Mouse (Mus musculus) hindbrain, embryonic 11.5 days (tissue): ENCODE measurements around the gene Frem1. TPM values are rescaled to one million over a fixed set of nuclear protein-coding genes. Genes with fewer than 3 reads are reported as not detected.

Experiments
- ATAC-seq: fragments of 200-750 bp; cut with Nextera tagmentation; 2 replicates; pipeline ENCODE4 v1.8.0; 2017; ENCODE audit warnings: mild to moderate bottlenecking, moderate TSS enrichment, moderate library complexity; ENCODE audit not compliant: low FRiP score
- DNase-seq: peaks from one replicate; pipeline ENCODE4 v3.0.0-alpha.2; 2015; ENCODE audit warnings: low spot score
- H3K27ac ChIP-seq: fragments of 300-500 bp; sonication (generic); 2 replicates; pipeline ENCODE4 v1.5.1; 2014; ENCODE audit warnings: mild to moderate bottlenecking, low read depth, low read length
- H3K27me3 ChIP-seq: fragments of 300-500 bp; sonication (generic); 2 replicates; pipeline ENCODE4 v1.6.1; 2014; ENCODE audit warnings: mild to moderate bottlenecking, low read length, moderate library complexity, mixed read lengths; ENCODE audit not compliant: control insufficient read depth, insufficient read depth
- H3K36me3 ChIP-seq: fragments of 300-500 bp; sonication (generic); 2 replicates; pipeline ENCODE4 v1.6.1; 2014; ENCODE audit warnings: mild to moderate bottlenecking, low read length, moderate library complexity, mixed read lengths; ENCODE audit not compliant: control insufficient read depth, insufficient read depth
- H3K4me1 ChIP-seq: fragments of 300-500 bp; sonication (generic); replicated peaks from 2 replicates; pipeline ENCODE4 v1.6.1; 2014; ENCODE audit warnings: low read length, mixed read lengths; ENCODE audit not compliant: control insufficient read depth, insufficient read depth
- H3K4me2 ChIP-seq: fragments of 300-500 bp; sonication (generic); replicated peaks from 2 replicates; pipeline ENCODE4 v1.6.1; 2014; ENCODE audit warnings: mild to moderate bottlenecking, low read depth, low read length
- H3K4me3 ChIP-seq: fragments of 300-500 bp; sonication (generic); 2 replicates; pipeline ENCODE4 v1.5.1; 2014; ENCODE audit warnings: low read depth, low read length
- H3K9ac ChIP-seq: fragments of 300-500 bp; sonication (generic); 2 replicates; pipeline ENCODE4 v1.6.1; 2014; ENCODE audit warnings: low read depth, low read length
- H3K9me3 ChIP-seq: fragments of 300-500 bp; sonication (generic); 2 replicates; pipeline ENCODE4 v1.6.1; 2016; ENCODE audit warnings: low read length; ENCODE audit not compliant: control insufficient read depth
- WGBS: fragments of 180-500 bp; shearing (Covaris S2); extraction: QIAGEN DNeasy Blood & Tissue Kit; methylation state at CpG from one replicate; pipeline ENCODE4 v1.1.7; 2014; 5-methylcytosine and 5-hydroxymethylcytosine counted together
- polyA plus RNA-seq: library from polyadenylated mRNA; unstranded; fragments of >200 nt; fragmentation: Nextera tagmentation; extraction: Ambion mirVana; gene quantifications from 2 replicates; pipeline ENCODE4 v1.2.1, GENCODE M21; 2014

Gene Frem1
- polyA plus RNA-seq, 1 experiment from 2014 or later, result 6.4 TPM

GRCm38 (mm10) chr4:82930079-82930478 is 122.1 kb downstream of the Frem1 start:
- WGBS, result 91% methylated on average over 5 of the region's 5 CpGs
- no peaks in the 10 kb centered on the region for H3K27me3 ChIP-seq
- no peak overlapping the region for H3K4me3 ChIP-seq
- no peaks in the 10 kb centered on the region for H3K9me3 ChIP-seq
- no peaks in the 10 kb centered on the region for H3K36me3 ChIP-seq
- no peak for ATAC-seq
- H3K4me2 ChIP-seq, result no peak overlapping the region
- DNase-seq, result no peak
- H3K27ac ChIP-seq, result no peak overlapping the region
- H3K4me1 ChIP-seq, result no peaks in the 10 kb centered on the region
- no peak overlapping the region for H3K9ac ChIP-seq

GRCm38 (mm10) chr4:82921962-82922361 is 130.2 kb downstream of the Frem1 start:
- no peaks in the 10 kb centered on the region for H3K9me3 ChIP-seq
- no peak for ATAC-seq
- no peak for DNase-seq
- no peaks in the 10 kb centered on the region for H3K27me3 ChIP-seq
- no peak overlapping the region for H3K4me3 ChIP-seq
- no peak overlapping the region for H3K9ac ChIP-seq
- H3K4me1 ChIP-seq, result no peaks in the 10 kb centered on the region
- H3K36me3 ChIP-seq, result no peaks in the 10 kb centered on the region
- H3K4me2 ChIP-seq, result no peak overlapping the region
- H3K27ac ChIP-seq, result no peak overlapping the region
- 85% methylated on average over 4 of the region's 4 CpGs for WGBS

GRCm38 (mm10) chr4:82918625-82919024 is 133.5 kb downstream of the Frem1 start:
- Histone ChIP-seq H3K4me2 (no peak overlapping the region), H3K4me3 (no peak overlapping the region), H3K36me3 (no peaks in the 10 kb centered on the region), H3K27ac (no peak overlapping the region), H3K9me3 (no peaks in the 10 kb centered on the region), H3K4me1 (0 out of 2 replicates have a peak, but pooled peaks cover 3% of the 10 kb centered on the region), H3K9ac (no peak overlapping the region), H3K27me3 (no peaks in the 10 kb centered on the region)
- ATAC-seq, result no peak
- 72% methylated on average over 2 of the region's 2 CpGs for WGBS
- no peak for DNase-seq

- peak overlapping the region; percentile 14; the same call in 1 of the 2 replicates for H3K4me2 ChIP-seq
- no peak overlapping the region for H3K9ac ChIP-seq
- peak; percentile 19 for DNase-seq
- H3K9me3 ChIP-seq, result no peaks in the 10 kb centered on the region
- 32% methylated on average over 5 of the region's 5 CpGs for WGBS
- peak; percentile 66; the same call in 1 of the 2 replicates for ATAC-seq
- peak overlapping the region; percentile 49; the same call in 1 of the 2 replicates for H3K27ac ChIP-seq
- H3K4me1 ChIP-seq, result 0 out of 2 replicates have a peak, but pooled peaks cover 3% of the 10 kb centered on the region
- H3K27me3 ChIP-seq, result no peaks in the 10 kb centered on the region
- H3K4me3 ChIP-seq, result no peak overlapping the region
- no peaks in the 10 kb centered on the region for H3K36me3 ChIP-seq
Measured at GRCm38 (mm10) chr4:82916678-82917050, 135.5 kb downstream of the Frem1 start.

GRCm38 (mm10) chr4:82916003-82916677 is 136.0 kb downstream of the Frem1 start:
- no peaks in the 10 kb centered on the region for H3K36me3 ChIP-seq
- H3K4me1 ChIP-seq, result 0 out of 2 replicates have a peak, but pooled peaks cover 3% of the 10 kb centered on the region
- no peaks in the 10 kb centered on the region for H3K9me3 ChIP-seq
- 36% methylated on average over 14 of the region's 14 CpGs for whole genome bisulfite sequencing
- H3K27ac ChIP-seq, result peak overlapping the region; percentile 49; the same call in 1 of the 2 replicates
- H3K27me3 ChIP-seq, result no peaks in the 10 kb centered on the region
- DNase-seq (peak; percentile 30), ATAC-seq (peak; percentile 50; the same call in 1 of the 2 replicates)
- 0 out of 2 replicates have a peak overlapping the region, but pooled peaks have one; percentile 25 for H3K9ac ChIP-seq
- peak overlapping the region; percentile 14; the same call in 1 of the 2 replicates for H3K4me2 ChIP-seq
- no peak overlapping the region for H3K4me3 ChIP-seq

GRCm38 (mm10) chr4:82915576-82915975 is 136.6 kb downstream of the Frem1 start:
- Histone ChIP-seq H3K4me1 (0 out of 2 replicates have a peak, but pooled peaks cover 3% of the 10 kb centered on the region), H3K27ac (peak overlapping the region; percentile 49; the same call in 1 of the 2 replicates), H3K4me2 (no peak overlapping the region), H3K36me3 (no peaks in the 10 kb centered on the region), H3K9me3 (no peaks in the 10 kb centered on the region), H3K4me3 (no peak overlapping the region), H3K27me3 (no peaks in the 10 kb centered on the region), H3K9ac (no peak overlapping the region)
- DNase-seq (no peak), ATAC-seq (no peak)
- 66% methylated on average over 7 of the region's 7 CpGs for WGBS

GRCm38 (mm10) chr4:82914601-82915143 is 137.5 kb downstream of the Frem1 start:
- WGBS, result 80% methylated on average over 11 of the region's 11 CpGs
- Histone ChIP-seq H3K9ac (no peak overlapping the region), H3K4me3 (no peak overlapping the region), H3K9me3 (no peaks in the 10 kb centered on the region), H3K36me3 (no peaks in the 10 kb centered on the region), H3K27me3 (no peaks in the 10 kb centered on the region), H3K27ac (no peak overlapping the region), H3K4me1 (0 out of 2 replicates have a peak, but pooled peaks cover 3% of the 10 kb centered on the region), H3K4me2 (no peak overlapping the region)
- no peak for ATAC-seq
- no peak for DNase-seq

- no peak for ATAC-seq
- Histone ChIP-seq H3K9me3 (no peaks in the 10 kb centered on the region), H3K4me2 (no peak overlapping the region), H3K9ac (no peak overlapping the region), H3K4me1 (no peaks in the 10 kb centered on the region), H3K4me3 (no peak overlapping the region), H3K27ac (no peak overlapping the region), H3K27me3 (no peaks in the 10 kb centered on the region), H3K36me3 (no peaks in the 10 kb centered on the region)
- WGBS, result 88% methylated on average over 10 of the region's 10 CpGs
- DNase-seq, result no peak
Measured at GRCm38 (mm10) chr4:82895227-82895626, 156.9 kb downstream of the Frem1 start.

GRCm38 (mm10) chr4:82892247-82892646 is 159.9 kb downstream of the Frem1 start:
- H3K36me3 ChIP-seq, result no peaks in the 10 kb centered on the region
- H3K27ac ChIP-seq, result no peak overlapping the region
- H3K4me1 ChIP-seq, result no peaks in the 10 kb centered on the region
- no peak for ATAC-seq
- H3K27me3 ChIP-seq, result no peaks in the 10 kb centered on the region
- H3K4me2 ChIP-seq, result no peak overlapping the region
- WGBS, result 88% methylated on average over 5 of the region's 5 CpGs
- no peak overlapping the region for H3K4me3 ChIP-seq
- H3K9me3 ChIP-seq, result no peaks in the 10 kb centered on the region
- H3K9ac ChIP-seq, result no peak overlapping the region
- no peak for DNase-seq
